Mouse (Mus musculus) right cerebral cortex, postnatal 4 days (tissue): ENCODE results near the gene Tctex1d2.

Experiments
- DNase-seq: peaks from one replicate; pipeline ENCODE4 v3.0.0-alpha.2; 2022

Gene Tctex1d2

DNA sequence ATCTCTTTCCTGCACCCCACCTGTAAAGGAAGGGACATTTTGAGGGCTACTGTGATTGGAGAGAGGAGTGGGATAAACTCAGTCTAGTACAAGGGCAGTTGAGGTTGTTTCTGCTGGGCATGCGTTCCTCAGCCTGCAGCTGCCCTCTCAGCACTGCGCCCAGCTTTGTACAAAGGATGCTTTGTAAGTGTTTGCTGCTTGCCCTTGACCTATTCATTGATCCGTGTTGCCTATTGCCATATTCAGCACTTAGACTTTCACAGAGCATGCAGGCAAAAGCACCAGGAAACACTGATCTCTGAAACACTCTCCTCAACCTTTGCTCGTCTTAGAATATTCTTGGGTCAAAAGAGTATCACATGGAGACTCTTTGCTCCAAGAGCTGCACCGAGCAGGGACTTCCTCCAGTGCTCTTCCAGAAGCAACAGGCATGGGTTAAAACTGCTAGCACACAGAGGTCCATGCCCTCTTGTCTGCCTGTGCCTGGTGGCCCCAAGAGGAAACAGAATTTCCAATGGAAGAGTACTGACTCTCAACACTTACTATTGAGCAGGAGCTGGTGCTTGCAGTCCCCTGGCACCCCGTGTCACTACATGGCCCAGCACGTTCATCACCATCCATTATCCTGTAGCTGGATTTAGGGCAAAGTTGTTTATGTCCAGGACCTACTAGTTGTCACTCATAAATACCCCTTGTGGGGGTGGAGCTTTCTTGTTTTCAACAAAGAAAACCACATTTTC, 52.9 kb downstream of the Tctex1d2 start:
- DNase-seq, result no peak

DNA sequence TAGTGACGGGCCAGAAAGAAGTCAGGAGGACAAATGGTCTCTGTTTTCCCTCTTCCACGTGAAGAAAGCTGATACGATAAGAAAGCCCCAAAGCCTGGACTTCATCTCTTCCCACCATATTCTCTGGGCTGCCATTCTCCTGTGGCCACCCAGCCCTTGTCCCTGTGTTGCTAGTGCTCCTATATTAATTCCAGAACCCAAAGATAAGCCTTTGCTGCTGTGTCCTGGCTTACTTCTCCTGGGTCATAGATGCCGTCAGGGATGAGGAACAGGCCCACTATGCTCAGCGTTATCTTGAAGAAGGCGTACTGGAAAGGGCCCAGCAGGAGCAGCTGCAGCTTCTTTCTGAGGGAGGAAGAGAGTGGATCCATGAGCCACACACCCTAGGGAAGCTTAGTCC, 57.8 kb downstream of the Tctex1d2 start:
- no peak for DNase-seq
